Comparison of ENCODE assay signal across 22 mouse cellular contexts in the genomic region with DNA sequence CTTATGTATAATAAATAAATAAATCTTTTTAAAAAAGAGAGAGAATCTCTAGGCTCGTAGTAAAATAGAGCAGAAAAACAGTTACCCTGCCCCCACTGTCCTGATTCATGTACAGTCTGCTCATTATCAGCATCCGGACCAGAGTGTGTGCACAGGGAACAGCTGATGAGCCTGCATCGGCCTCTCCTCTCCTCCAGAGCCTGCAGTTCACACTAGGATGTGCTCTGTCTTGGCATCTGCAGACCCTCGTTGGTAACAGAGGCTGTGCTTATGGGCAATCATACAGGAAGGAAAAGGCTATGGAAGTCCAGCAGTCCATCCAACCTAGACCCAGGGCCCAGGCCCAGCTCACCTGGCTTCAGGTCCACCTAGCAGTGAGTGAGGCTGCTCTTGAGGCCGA. TPM values are rescaled to one million over a fixed set of nuclear protein-coding genes. Genes with fewer than 3 reads are reported as not detected.
DNase-seq lines count a peak whose midpoint lies in the region; ATAC-seq and TF ChIP-seq lines count a peak whose summit lies in the region.
"Had no signal": no experiment of that assay in that cellular context is flagged by ENCODE, and none has a peak within 500 bp of the region (broad histone marks: within the 10 kb centered on the region; RNA-seq: fewer than 3 reads in every experiment).

No protein-coding gene starts in this region.

- DNase-seq in heart, embryonic 10.5 days (ENCODE audit: low spot score) = no peak
- peak; percentile 19 for DNase-seq in limb, embryonic 11.5 days (ENCODE audit: low spot score)
- DNase-seq in limb, embryonic 10.5 days (ENCODE audit: low spot score) = no peak
- DNase-seq in midbrain, postnatal 0 days (ENCODE audit: low spot score) = no peak
- DNase-seq in gastrocnemius, postnatal 10 days = no peak
- DNase-seq: adrenal gland, postnatal 14 days; cerebellum, adult 18-20 months; cerebellum, adult 9-11 months; cerebellum, postnatal 36 days; gastrocnemius, postnatal 14 days; heart, postnatal 10 days; kidney, adult 11 months had no signal

- peaks cover 2% of the 10 kb centered on the region; the same call in 1 of the 2 replicates for H3K36me3 ChIP-seq in heart, embryonic 10.5 days
- no peaks in the 10 kb centered on the region for H3K36me3 ChIP-seq in heart, embryonic 11.5 days (ENCODE audit: control insufficient read depth, insufficient read depth, low read length)
- H3K36me3 ChIP-seq in limb, embryonic 11.5 days (ENCODE audit: control insufficient read depth, insufficient read depth, low read length) = no peaks in the 10 kb centered on the region
- no peaks in the 10 kb centered on the region for H3K36me3 ChIP-seq in limb, embryonic 10.5 days
- H3K36me3 ChIP-seq in midbrain, postnatal 0 days (ENCODE audit: insufficient read depth, low read length) = no peaks in the 10 kb centered on the region
- H3K36me3 ChIP-seq in midbrain, embryonic 15.5 days (replicated peaks) = no peaks in the 10 kb centered on the region
- H3K36me3 ChIP-seq: embryonic facial prominence, embryonic 15.5 days; forebrain, embryonic 15.5 days; hindbrain, embryonic 13.5 days had no signal

- TF ChIP-seq CTCF in midbrain, postnatal 0 days (IDR thresholded peaks at IDR 0.05) = no peak

- WGBS in heart, embryonic 10.5 days = 45% methylated on average over 5 of the region's 5 CpGs
- WGBS in heart, embryonic 11.5 days (ENCODE audit: insufficient replicate concordance) = 42% methylated on average over 5 of the region's 5 CpGs
- WGBS in limb, embryonic 11.5 days = 73% methylated on average over 5 of the region's 5 CpGs
- 76% methylated on average over 5 of the region's 5 CpGs for WGBS in limb, embryonic 10.5 days
- 83% methylated on average over 5 of the region's 5 CpGs for WGBS in midbrain, postnatal 0 days
- 76% methylated on average over 5 of the region's 5 CpGs for WGBS in midbrain, embryonic 15.5 days

- H3K9ac ChIP-seq in heart, embryonic 11.5 days (ENCODE audit: low read depth, low read length) = no peak overlapping the region
- H3K9ac ChIP-seq in limb, embryonic 11.5 days (ENCODE audit: low read length) = no peak overlapping the region
- 0 out of 2 replicates have a peak overlapping the region, but pooled peaks have one; percentile 24 for H3K9ac ChIP-seq in midbrain, postnatal 0 days (replicated peaks; ENCODE audit: low read length, poor library complexity, severe bottlenecking)
- H3K9ac ChIP-seq in midbrain, embryonic 15.5 days = no peak overlapping the region
- H3K9ac ChIP-seq: embryonic facial prominence, embryonic 15.5 days; forebrain, embryonic 15.5 days; hindbrain, embryonic 13.5 days had no signal

- no peaks in the 10 kb centered on the region for H3K9me3 ChIP-seq in heart, embryonic 10.5 days
- H3K9me3 ChIP-seq in heart, embryonic 11.5 days (replicated peaks; ENCODE audit: control insufficient read depth, low read length) = no peaks in the 10 kb centered on the region
- H3K9me3 ChIP-seq in limb, embryonic 11.5 days (ENCODE audit: control insufficient read depth, low read length) = no peaks in the 10 kb centered on the region
- H3K9me3 ChIP-seq in limb, embryonic 10.5 days (replicated peaks) = no peaks in the 10 kb centered on the region
- no peaks in the 10 kb centered on the region for H3K9me3 ChIP-seq in midbrain, postnatal 0 days (ENCODE audit: low read length)
- no peaks in the 10 kb centered on the region for H3K9me3 ChIP-seq in midbrain, embryonic 15.5 days
- H3K9me3 ChIP-seq: embryonic facial prominence, embryonic 15.5 days; forebrain, embryonic 15.5 days had no signal

- H3K4me2 ChIP-seq in heart, embryonic 11.5 days = no peak overlapping the region
- no peak overlapping the region for H3K4me2 ChIP-seq in limb, embryonic 11.5 days (ENCODE audit: low read depth, severe bottlenecking)
- H3K4me2 ChIP-seq in midbrain, postnatal 0 days (ENCODE audit: low read depth, low read length, poor library complexity, severe bottlenecking) = no peak overlapping the region
- no peak overlapping the region for H3K4me2 ChIP-seq in midbrain, embryonic 15.5 days
- H3K4me2 ChIP-seq: embryonic facial prominence, embryonic 15.5 days; forebrain, embryonic 15.5 days; hindbrain, embryonic 13.5 days had no signal

- H3K27me3 ChIP-seq in heart, embryonic 10.5 days (ENCODE audit: insufficient read depth, poor library complexity, severe bottlenecking) = no peaks in the 10 kb centered on the region
- no peaks in the 10 kb centered on the region for H3K27me3 ChIP-seq in heart, embryonic 11.5 days (ENCODE audit: control insufficient read depth, insufficient read depth, low read length)
- no peaks in the 10 kb centered on the region for H3K27me3 ChIP-seq in limb, embryonic 11.5 days (ENCODE audit: control insufficient read depth, insufficient read depth, low read length)
- no peaks in the 10 kb centered on the region for H3K27me3 ChIP-seq in limb, embryonic 10.5 days (ENCODE audit: low read depth, poor library complexity, severe bottlenecking)
- H3K27me3 ChIP-seq in midbrain, postnatal 0 days (ENCODE audit: insufficient read depth, low read length) = no peaks in the 10 kb centered on the region
- H3K27me3 ChIP-seq in midbrain, embryonic 15.5 days (replicated peaks) = no peaks in the 10 kb centered on the region
- H3K27me3 ChIP-seq: embryonic facial prominence, embryonic 15.5 days; forebrain, embryonic 15.5 days; hindbrain, embryonic 13.5 days had no signal

- no peak overlapping the region for H3K4me3 ChIP-seq in heart, embryonic 10.5 days
- no peak overlapping the region for H3K4me3 ChIP-seq in heart, embryonic 11.5 days (ENCODE audit: low read depth, low read length)
- no peak overlapping the region for H3K4me3 ChIP-seq in limb, embryonic 11.5 days (ENCODE audit: low read depth, low read length)
- no peak overlapping the region for H3K4me3 ChIP-seq in limb, embryonic 10.5 days
- H3K4me3 ChIP-seq in midbrain, postnatal 0 days (ENCODE audit: low read depth, low read length) = no peak overlapping the region
- no peak overlapping the region for H3K4me3 ChIP-seq in midbrain, embryonic 15.5 days
- H3K4me3 ChIP-seq: embryonic facial prominence, embryonic 15.5 days; forebrain, embryonic 15.5 days; hindbrain, embryonic 13.5 days had no signal

- peak overlapping the region; percentile 31 for H3K27ac ChIP-seq in heart, embryonic 10.5 days
- H3K27ac ChIP-seq in heart, embryonic 11.5 days (ENCODE audit: low read depth, low read length) = no peak overlapping the region
- no peak overlapping the region for H3K27ac ChIP-seq in limb, embryonic 11.5 days (replicated peaks; ENCODE audit: low read depth, low read length)
- H3K27ac ChIP-seq in limb, embryonic 10.5 days = no peak overlapping the region
- no peak overlapping the region for H3K27ac ChIP-seq in midbrain, postnatal 0 days (ENCODE audit: low read depth, low read length)
- H3K27ac ChIP-seq in midbrain, embryonic 15.5 days = no peak overlapping the region
- H3K27ac ChIP-seq: embryonic facial prominence, embryonic 15.5 days; forebrain, embryonic 15.5 days; hindbrain, embryonic 13.5 days; hindbrain, postnatal 0 days had no signal

- no peak for ATAC-seq in heart, embryonic 11.5 days (replicated peaks; ENCODE audit: insufficient number of reproducible peaks, low FRiP score, low TSS enrichment)
- no peak for ATAC-seq in limb, embryonic 11.5 days (ENCODE audit: insufficient number of reproducible peaks, low FRiP score, low TSS enrichment, low read depth)
- no peak for ATAC-seq in midbrain, postnatal 0 days (ENCODE audit: low FRiP score)
- ATAC-seq in midbrain, embryonic 15.5 days (replicated peaks) = no peak
- ATAC-seq: forebrain, embryonic 15.5 days; hindbrain, postnatal 0 days had no signal

- H3K4me1 ChIP-seq in heart, embryonic 10.5 days = peaks cover 30% of the 10 kb centered on the region
- peaks cover 19% of the 10 kb centered on the region for H3K4me1 ChIP-seq in heart, embryonic 11.5 days (ENCODE audit: control insufficient read depth, insufficient read depth, low read length)
- H3K4me1 ChIP-seq in limb, embryonic 11.5 days (ENCODE audit: control insufficient read depth, insufficient read depth, low read length) = no peaks in the 10 kb centered on the region
- H3K4me1 ChIP-seq in limb, embryonic 10.5 days = peaks cover 13% of the 10 kb centered on the region
- H3K4me1 ChIP-seq in midbrain, postnatal 0 days (ENCODE audit: insufficient read depth, low read length) = no peaks in the 10 kb centered on the region
- no peaks in the 10 kb centered on the region for H3K4me1 ChIP-seq in midbrain, embryonic 15.5 days
- H3K4me1 ChIP-seq: embryonic facial prominence, embryonic 15.5 days; hindbrain, embryonic 13.5 days had no signal

RNA-seq across cellular contexts. Expression of gene Hacl1, which starts 11.0 kb away (rescaled TPM):
- 7.8 and 8.8 TPM in 2 replicates for polyA plus RNA-seq in heart, embryonic 10.5 days (2016; fragmentation: Nextera tagmentation; extraction: Ambion mirVana)
- 8.5 and 16.1 TPM in 2 replicates for polyA plus RNA-seq in heart, embryonic 11.5 days (2014; fragmentation: Nextera tagmentation; extraction: Ambion mirVana)
- polyA plus RNA-seq in limb, embryonic 11.5 days (2014; fragmentation: Nextera tagmentation; extraction: Ambion mirVana) = 6.5 and 10.9 TPM in 2 replicates
- 6.1 and 9.4 TPM in 2 replicates for polyA plus RNA-seq in limb, embryonic 10.5 days (2016; fragmentation: Nextera tagmentation; extraction: Ambion mirVana)
- 6.7 and 6.8 TPM in 2 replicates for total RNA-seq in midbrain, postnatal 0 days (2014; rRNA removed)
- polyA plus RNA-seq in midbrain, postnatal 0 days (2015; fragmentation: Nextera tagmentation; extraction: Ambion mirVana) = 8.4 and 9.4 TPM in 2 replicates
- 6.2 and 8.4 TPM in 2 replicates for polyA plus RNA-seq in midbrain, embryonic 15.5 days (2015; fragmentation: Nextera tagmentation; extraction: Ambion mirVana)
- total RNA-seq in gastrocnemius, postnatal 10 days (2021) = 10 to 100 TPM; 10.9 to 12.3 TPM

RNA-seq across cellular contexts. Expression of gene Btd, which starts 11.3 kb away (rescaled TPM):
- 21.2 and 23.8 TPM in 2 replicates for polyA plus RNA-seq in heart, embryonic 10.5 days (2016; fragmentation: Nextera tagmentation; extraction: Ambion mirVana)
- polyA plus RNA-seq in heart, embryonic 11.5 days (2014; fragmentation: Nextera tagmentation; extraction: Ambion mirVana) = 22.3 and 25.0 TPM in 2 replicates
- polyA plus RNA-seq in limb, embryonic 11.5 days (2014; fragmentation: Nextera tagmentation; extraction: Ambion mirVana) = 18.1 and 18.9 TPM in 2 replicates
- 12.1 and 16.3 TPM in 2 replicates for polyA plus RNA-seq in limb, embryonic 10.5 days (2016; fragmentation: Nextera tagmentation; extraction: Ambion mirVana)
- 21.9 and 28.7 TPM in 2 replicates for total RNA-seq in midbrain, postnatal 0 days (2014; rRNA removed)
- polyA plus RNA-seq in midbrain, postnatal 0 days (2015; fragmentation: Nextera tagmentation; extraction: Ambion mirVana) = 18.5 and 20.1 TPM in 2 replicates
- 13.8 and 16.2 TPM in 2 replicates for polyA plus RNA-seq in midbrain, embryonic 15.5 days (2015; fragmentation: Nextera tagmentation; extraction: Ambion mirVana)
- total RNA-seq in gastrocnemius, postnatal 10 days (2021) = 10 to 100 TPM; 11.0 to 11.1 TPM

RNA-seq across cellular contexts. Expression of gene Gm49387, which starts 11.4 kb away (rescaled TPM):
- 0.74 and 2.4 TPM in 2 replicates for polyA plus RNA-seq in heart, embryonic 10.5 days (2016; fragmentation: Nextera tagmentation; extraction: Ambion mirVana)
- polyA plus RNA-seq in heart, embryonic 11.5 days (2014; fragmentation: Nextera tagmentation; extraction: Ambion mirVana) = 0.84 TPM in 1 of 2 replicates, not detected in the other
- polyA plus RNA-seq in limb, embryonic 11.5 days (2014; fragmentation: Nextera tagmentation; extraction: Ambion mirVana) = 1.0 and 1.6 TPM in 2 replicates
- 0.36 and 0.50 TPM in 2 replicates for polyA plus RNA-seq in limb, embryonic 10.5 days (2016; fragmentation: Nextera tagmentation; extraction: Ambion mirVana)
- total RNA-seq in midbrain, postnatal 0 days (2014; rRNA removed) = not detected in 2 replicates
- not detected in 2 replicates for polyA plus RNA-seq in midbrain, postnatal 0 days (2015; fragmentation: Nextera tagmentation; extraction: Ambion mirVana)
- 0.63 and 1.2 TPM in 2 replicates for polyA plus RNA-seq in midbrain, embryonic 15.5 days (2015; fragmentation: Nextera tagmentation; extraction: Ambion mirVana)
- total RNA-seq in gastrocnemius, postnatal 10 days (2021) = under 1 TPM in 1 of 2 experiments, not detected in 1; 0.56 TPM
- total RNA-seq: ES-E14; gastrocnemius, postnatal 14 days; hematopoietic stem cell, adult 5-6 weeks; hindbrain, postnatal 0 days had no signal
- polyA plus RNA-seq: forebrain, embryonic 11.5 days; gonadal fat pad, adult 2 months; hindbrain, postnatal 0 days had no signal
